Mouse (Mus musculus) bone marrow, adult 2 months (tissue): ENCODE results near the gene Per1. TPM values are rescaled to one million over a fixed set of nuclear protein-coding genes. Genes with fewer than 3 reads are reported as not detected.

Experiments
- H3K27ac ChIP-seq: fragments of 200-500 bp; 2 replicates; pipeline ENCODE4 v1.5.1; 2012; ENCODE audit warnings: low read depth, mild to moderate bottlenecking, control low read depth, inconsistent platforms, low read length; ENCODE audit not compliant: control insufficient read depth, poor library complexity, insufficient read depth
- H3K4me1 ChIP-seq: fragments of 200-500 bp; 2 replicates; pipeline ENCODE4 v1.6.1; 2011; ENCODE audit warnings: low read length; ENCODE audit not compliant: control insufficient read depth, insufficient read depth
- H3K4me3 ChIP-seq: fragments of 200-500 bp; replicated peaks from 2 replicates; pipeline ENCODE3; 2011; ENCODE audit warnings: mild to moderate bottlenecking, low read depth, low read length, control low read depth; ENCODE audit not compliant: control insufficient read depth
- CTCF ChIP-seq: fragments of 200-500 bp; IDR thresholded peaks from 2 replicates; pipeline ENCODE4 v1.5.1; 2011; ENCODE audit warnings: low read length, control low read depth; ENCODE audit not compliant: control insufficient read depth, insufficient read depth
- POLR2A ChIP-seq: fragments of 200-500 bp; IDR thresholded peaks from 2 replicates; pipeline ENCODE4 v1.6.1; 2011; ENCODE audit warnings: low read depth, mild to moderate bottlenecking, control low read depth, low read length, borderline replicate concordance; ENCODE audit not compliant: control insufficient read depth
- WGBS: fragments of 180-500 bp; shearing (Covaris S2); methylation state at CpG from one replicate; pipeline ENCODE4 v1.1.7; 2018; 5-methylcytosine and 5-hydroxymethylcytosine counted together
- polyA plus RNA-seq: library from polyadenylated mRNA; stranded (reverse); fragments of >200 nt; gene quantifications from 2 replicates; pipeline ENCODE4 v1.2.4, GENCODE M21; 2011; ENCODE audit warnings: low replicate concordance; ENCODE audit not compliant: missing spikeins, insufficient read depth, insufficient read length

Gene Per1
- polyA plus RNA-seq, 1 experiment = 46.2 TPM

DNA sequence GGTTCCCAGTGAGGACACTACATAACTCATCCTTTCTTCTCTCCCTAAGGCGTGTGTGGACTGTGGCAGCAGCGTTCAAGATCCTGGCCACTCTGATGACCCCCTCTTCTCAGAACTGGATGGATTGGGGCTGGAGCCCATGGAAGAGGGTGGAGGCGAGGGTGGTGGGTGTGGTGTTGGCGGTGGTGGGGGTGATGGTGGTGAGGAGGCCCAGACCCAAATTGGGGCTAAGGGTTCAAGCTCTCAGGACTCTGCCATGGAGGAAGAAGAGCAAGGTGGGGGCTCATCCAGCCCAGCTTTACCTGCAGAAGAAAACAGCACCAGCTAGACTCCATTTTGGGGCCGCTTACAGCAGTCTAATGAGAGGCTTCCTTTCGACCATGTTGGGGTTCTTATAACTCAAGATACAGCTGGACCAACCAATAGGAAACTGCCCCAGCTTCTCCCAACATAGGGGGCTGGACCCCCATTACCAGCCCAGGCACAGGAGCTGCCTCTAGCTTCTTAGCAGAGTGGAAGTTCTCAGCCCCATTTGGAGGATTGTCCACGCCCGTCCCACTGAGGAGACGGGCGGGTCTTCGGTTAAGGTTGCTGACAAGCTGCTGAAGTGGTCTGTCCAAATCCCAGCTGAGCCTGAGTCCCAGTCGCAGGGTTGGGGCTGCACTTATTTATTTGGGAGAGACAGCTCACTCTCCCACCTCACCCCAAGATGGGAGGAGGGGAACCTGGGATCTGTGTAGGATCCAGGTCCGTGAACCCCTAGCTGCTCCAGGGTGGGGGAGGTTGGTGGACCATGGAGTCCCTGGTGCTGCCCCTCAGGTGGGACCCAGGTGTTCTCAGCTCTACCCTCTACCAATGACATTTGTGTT lies 14.2 kb downstream of the Per1 start:
- 90% methylated on average over 13 of the region's 13 CpGs for WGBS

DNA sequence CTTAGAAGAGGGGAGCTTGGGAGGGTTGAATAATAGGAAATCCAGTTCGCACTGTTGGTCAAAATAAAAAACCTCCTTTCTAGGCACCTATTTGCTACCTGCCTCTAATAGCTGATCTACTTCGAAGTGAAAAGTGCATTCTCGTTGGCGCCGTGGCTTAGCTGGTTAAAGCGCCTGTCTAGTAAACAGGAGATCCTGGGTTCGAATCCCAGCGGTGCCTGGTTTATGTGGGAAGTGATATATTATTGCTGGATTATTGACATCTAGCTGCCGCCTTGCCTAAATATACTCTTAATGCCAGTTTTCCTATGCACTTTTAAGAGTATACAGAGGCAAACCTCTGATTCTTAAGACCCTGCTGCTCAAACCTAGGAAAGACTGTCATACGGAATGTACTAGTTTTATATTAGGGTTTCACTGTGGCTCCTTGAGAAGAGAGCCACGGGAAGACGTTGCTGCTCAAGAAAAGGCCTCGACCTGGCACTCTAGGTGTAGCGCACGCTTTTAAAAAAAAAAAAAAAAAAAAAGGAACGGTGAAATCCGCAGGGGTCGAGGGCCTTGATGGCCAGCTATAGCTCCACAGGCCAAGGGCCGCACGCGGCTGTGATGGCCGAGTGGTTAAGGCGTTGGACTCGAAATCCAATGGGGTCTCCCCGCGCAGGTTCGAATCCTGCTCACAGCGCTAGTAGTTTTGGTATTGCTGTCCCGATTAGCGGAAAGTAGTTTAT lies 15.5 kb downstream of the Per1 start:
- TF ChIP-seq POLR2A = 0 out of 2 replicates have a peak, but pooled peaks have one; percentile 31
- TF ChIP-seq CTCF = no peak
- no peaks in the 10 kb centered on the region for H3K4me1 ChIP-seq
- peak overlapping the region; percentile 2 for H3K4me3 ChIP-seq
- H3K27ac ChIP-seq = no peak overlapping the region
- 2% methylated on average over 30 of the region's 30 CpGs for WGBS

More for the DNA sequence above, 14.2 kb downstream of the Per1 start:
- no peak overlapping the region for H3K4me3 ChIP-seq
- H3K27ac ChIP-seq = no peak overlapping the region
- no peak for TF ChIP-seq POLR2A
- no peak for TF ChIP-seq CTCF
- no peaks in the 10 kb centered on the region for H3K4me1 ChIP-seq

DNA sequence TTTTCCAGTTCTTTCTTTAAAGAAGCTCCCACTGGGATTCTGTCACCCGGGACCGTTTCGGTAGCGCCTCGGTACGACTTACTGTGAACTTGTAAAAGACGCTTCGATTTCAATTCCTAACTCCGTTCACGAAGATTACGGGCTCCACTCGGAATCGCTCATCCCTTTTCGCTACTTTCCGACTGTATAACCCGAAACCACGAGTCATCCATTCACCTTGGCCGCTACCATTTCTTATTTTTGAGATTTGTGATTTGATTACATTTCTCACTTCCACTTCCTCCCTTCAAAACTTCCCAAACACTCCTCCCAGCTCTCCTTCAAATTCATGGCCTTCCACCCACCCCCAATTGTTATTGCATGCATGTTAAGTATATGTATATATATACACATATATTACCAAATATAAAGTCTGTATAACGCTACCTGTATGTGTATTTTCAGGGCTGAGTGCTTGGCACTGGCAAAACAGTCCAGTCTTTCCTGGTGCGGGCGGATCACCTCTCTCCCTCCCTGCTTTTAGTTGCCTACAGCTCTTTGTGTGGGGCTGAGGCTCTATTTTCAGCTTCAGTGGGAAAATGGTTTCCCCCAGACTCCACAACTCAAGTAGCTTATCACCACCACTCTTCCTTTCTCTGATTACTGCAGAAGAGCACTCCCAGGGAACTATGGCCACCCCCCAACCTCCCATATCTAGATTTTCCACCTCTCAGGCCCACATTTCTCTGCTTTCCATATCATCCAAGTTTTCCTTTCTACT lies 16.2 kb downstream of the Per1 start:
- TF ChIP-seq CTCF (no peak), POLR2A (no peak)
- Histone ChIP-seq H3K4me3 (peak overlapping the region; percentile 18), H3K27ac (no peak overlapping the region), H3K4me1 (no peaks in the 10 kb centered on the region)
- 14% methylated on average over 21 of the region's 21 CpGs for WGBS

DNA sequence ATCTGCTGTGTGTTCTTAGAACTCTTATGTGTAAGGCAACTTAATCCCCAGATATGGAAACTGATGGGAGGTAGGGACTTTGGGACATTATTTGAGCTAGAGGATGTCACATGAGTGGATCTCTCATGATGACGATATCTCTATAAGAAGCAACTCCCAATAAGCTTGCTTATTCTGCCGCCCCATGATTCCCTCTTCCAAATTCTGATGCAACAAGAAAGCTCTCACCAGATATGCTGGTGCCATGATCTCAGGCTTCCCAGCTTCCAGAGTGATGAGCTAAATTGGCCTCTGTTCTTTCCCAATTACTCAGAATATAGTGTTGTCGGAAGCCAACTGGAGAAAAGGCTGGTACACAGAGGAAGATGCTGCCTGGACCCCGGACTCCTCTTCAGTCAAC lies 16.8 kb downstream of the Per1 start:
- WGBS = 72% methylated on average over 4 of the region's 4 CpGs
- Histone ChIP-seq H3K27ac (no peak overlapping the region), H3K4me1 (no peaks in the 10 kb centered on the region), H3K4me3 (no peak overlapping the region)
- TF ChIP-seq POLR2A = no peak
- TF ChIP-seq CTCF = no peak

DNA sequence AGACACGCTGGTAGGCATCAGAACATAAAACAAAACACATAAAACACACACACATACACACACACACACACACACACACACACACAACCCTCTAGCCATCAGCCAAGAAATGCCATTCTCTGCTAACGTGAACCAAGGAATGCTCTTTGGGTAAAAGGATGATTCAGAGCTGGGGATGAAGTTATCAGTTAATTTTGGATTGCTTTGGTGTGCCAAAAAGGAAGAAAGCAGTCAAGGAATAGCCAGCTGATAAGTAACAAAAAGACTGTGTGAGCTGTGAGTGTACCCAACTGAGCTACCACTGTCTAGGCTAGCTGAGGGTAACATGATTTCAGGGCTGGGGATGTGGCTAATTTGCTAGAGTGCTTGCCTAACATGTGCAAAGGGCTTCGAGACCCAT lies 19.0 kb downstream of the Per1 start:
- H3K4me3 ChIP-seq = no peak overlapping the region
- H3K4me1 ChIP-seq = no peaks in the 10 kb centered on the region

DNA sequence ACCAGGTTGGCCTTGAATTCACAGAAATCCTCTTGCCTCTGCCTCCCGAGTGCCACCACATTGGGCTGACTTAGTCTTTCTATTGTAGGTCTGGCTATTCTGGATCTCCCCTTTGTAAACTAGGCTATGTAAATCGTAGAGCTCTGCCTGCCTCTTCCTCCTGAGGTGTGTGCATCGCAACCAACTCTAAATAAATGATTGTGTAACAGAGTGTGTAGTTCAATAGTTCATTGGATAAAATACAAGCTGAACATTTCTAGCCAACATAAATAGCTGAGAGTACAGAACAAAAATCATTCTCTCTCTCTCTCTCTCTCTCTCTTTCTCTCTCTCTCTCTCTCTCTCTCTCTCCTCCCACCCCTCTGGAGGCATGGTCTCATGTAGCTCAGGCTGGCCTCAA lies 19.6 kb downstream of the Per1 start:
- no peak for TF ChIP-seq CTCF
- TF ChIP-seq POLR2A = no peak
- Histone ChIP-seq H3K27ac (no peak overlapping the region), H3K4me3 (no peak overlapping the region), H3K4me1 (no peaks in the 10 kb centered on the region)
- WGBS = 75% methylated on average over 3 of the region's 3 CpGs

More for the DNA sequence above, 19.0 kb downstream of the Per1 start:
- no peak overlapping the region for H3K27ac ChIP-seq
- no peak for TF ChIP-seq POLR2A
- no peak for TF ChIP-seq CTCF
- 63% methylated on average over 3 of the region's 3 CpGs for WGBS

DNA sequence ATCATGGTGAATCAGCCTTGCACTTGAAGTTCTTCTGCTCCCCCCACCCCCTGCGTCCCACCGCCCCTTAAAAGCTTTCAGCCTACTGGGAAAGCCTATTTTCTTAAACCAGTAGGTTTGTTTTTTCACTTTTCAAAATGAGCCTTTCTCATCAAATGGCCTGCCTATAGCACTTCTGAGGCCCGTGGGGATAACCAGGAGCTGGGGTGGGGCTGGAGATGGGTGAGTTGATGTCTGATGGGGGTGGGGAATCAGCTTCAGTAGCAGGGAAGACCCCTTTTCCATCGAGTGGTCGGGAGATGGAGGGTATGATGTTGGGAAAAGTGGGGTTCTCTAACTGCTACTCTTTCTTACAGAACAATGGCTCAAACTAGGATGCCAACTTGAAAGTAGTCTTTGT lies 21.8 kb downstream of the Per1 start:
- no peaks in the 10 kb centered on the region for H3K4me1 ChIP-seq
- TF ChIP-seq POLR2A (no peak), CTCF (no peak)
- H3K4me3 ChIP-seq = no peak overlapping the region
- no peak overlapping the region for H3K27ac ChIP-seq
- WGBS = 69% methylated on average over 5 of the region's 5 CpGs
